Mouse (Mus musculus): ENCODE results near the gene Ctsa.

The Ctsa gene

GRCm38 (mm10) chr2:164804533-164805331, 27.9 kb upstream of the Ctsa start, which contains the start of the genes Acot8 and Zswim3:
Gene Acot8, minus strand, starts transcription at chr2:164804882.
Gene Zswim3, plus strand, starts transcription at chr2:164805098.
- peak; percentile 98 to 99 for DNase-seq (ENCODE audit: low spot score in 2 of 2)

GRCm38 (mm10) chr2:164805332-164805718, 27.3 kb upstream of the Ctsa start:
- DNase-seq (ENCODE audit: low spot score in 2 of 2): no peak

GRCm38 (mm10) chr2:164806614-164807013, 26.1 kb upstream of the Ctsa start:
- DNase-seq (ENCODE audit: low spot score in 2 of 2): no peak

- DNase-seq (ENCODE audit: low spot score in 2 of 2): no peak
Observed at GRCm38 (mm10) chr2:164813557-164813956, 19.1 kb upstream of the Ctsa start.

GRCm38 (mm10) chr2:164815348-164815747, 17.3 kb upstream of the Ctsa start:
- no peak for DNase-seq (ENCODE audit: low spot score in 2 of 2)

GRCm38 (mm10) chr2:164815821-164816220, 16.9 kb upstream of the Ctsa start:
- DNase-seq (ENCODE audit: low spot score in 2 of 2): no peak

GRCm38 (mm10) chr2:164817206-164817605, 15.5 kb upstream of the Ctsa start:
- DNase-seq (ENCODE audit: low spot score in 2 of 2): no peak

GRCm38 (mm10) chr2:164817703-164818102, 15.0 kb upstream of the Ctsa start:
- DNase-seq (ENCODE audit: low spot score in 2 of 2): no peak

- DNase-seq (ENCODE audit: low spot score in 2 of 2): no peak
Observed at GRCm38 (mm10) chr2:164821060-164821459, 11.6 kb upstream of the Ctsa start.

- peak; percentile 100 for DNase-seq (ENCODE audit: low spot score in 2 of 2)
Observed at GRCm38 (mm10) chr2:164822636-164823165, 10.0 kb upstream of the Ctsa start, which contains the start of gene Zswim1. Gene Zswim1, plus strand, starts transcription at chr2:164822686.

GRCm38 (mm10) chr2:164823181-164823585, 9.5 kb upstream of the Ctsa start:
- DNase-seq (ENCODE audit: low spot score in 2 of 2): no peak

GRCm38 (mm10) chr2:164823969-164824368, 8.7 kb upstream of the Ctsa start:
- no peak for DNase-seq (ENCODE audit: low spot score in 2 of 2)

- DNase-seq (ENCODE audit: low spot score in 2 of 2): no peak
Observed at GRCm38 (mm10) chr2:164825521-164825920, 7.2 kb upstream of the Ctsa start.

- no peak for DNase-seq (ENCODE audit: low spot score in 2 of 2)
Observed at GRCm38 (mm10) chr2:164827146-164827850, 5.4 kb upstream of the Ctsa start.

- no peak for DNase-seq (ENCODE audit: low spot score in 2 of 2)
Observed at GRCm38 (mm10) chr2:164828437-164828836, 4.2 kb upstream of the Ctsa start, which contains the start of gene Spata25. Gene Spata25, minus strand, starts transcription at chr2:164828537.

GRCm38 (mm10) chr2:164829090-164829489, 3.6 kb upstream of the Ctsa start:
- no peak for DNase-seq (ENCODE audit: low spot score in 2 of 2)

GRCm38 (mm10) chr2:164831029-164831428, 1.6 kb upstream of the Ctsa start:
- DNase-seq (ENCODE audit: low spot score in 2 of 2): no peak

- DNase-seq (ENCODE audit: low spot score in 2 of 2): no peak
Observed at GRCm38 (mm10) chr2:164832032-164832747, 483 bp upstream of the Ctsa start.

GRCm38 (mm10) chr2:164833314-164833959, 764 bp downstream of the Ctsa start, which contains the start of gene Neurl2:
Gene Neurl2, minus strand, starts transcription at chr2:164833456.
- DNase-seq (ENCODE audit: low spot score in 2 of 2): peak; percentile 89 to 90

- DNase-seq (ENCODE audit: low spot score in 2 of 2): peak in 1 of 2 experiments; percentile 11
Observed at GRCm38 (mm10) chr2:164834531-164834930, 1.9 kb downstream of the Ctsa start.

- DNase-seq (ENCODE audit: low spot score in 2 of 2): no peak
Observed at GRCm38 (mm10) chr2:164835164-164835563, 2.5 kb downstream of the Ctsa start.
